Mouse (Mus musculus) layer of hippocampus, postnatal 10 days (tissue): ENCODE measurements around the gene Vmn1r175. TPM values are rescaled to one million over a fixed set of nuclear protein-coding genes. Genes with fewer than 3 reads are reported as not detected.
"Not testable (repeated sequence)": the region's sequence is repeated elsewhere in the genome, so short reads cannot be mapped to it uniquely, and the experiment has no call there.

Source experiments
- DNase-seq, 2 experiments: peaks; one replicate each; pipeline ENCODE4 v3.0.0; 2021; ENCODE audit warnings: low spot score in 2 of 2
- long read RNA-seq: library from polyadenylated mRNA; stranded (forward); transcript quantifications from one replicate; pipeline ENCODE4 v2.0.0, GENCODE M21; 2023
- total RNA-seq, 2 experiments: library from RNA; stranded (reverse); gene quantifications; 2 replicates each; pipeline ENCODE4 v1.2.3; 2021

Gene Vmn1r175
- total RNA-seq: not detected
- long read RNA-seq: 0 reads

GRCm38 (mm10) chr7:23810543-23810942 lies at the start of gene Vmn1r175:
Gene Vmn1r175, minus strand, starts transcription at chr7:23810643.
- DNase-seq: not testable (repeated sequence)

GRCm38 (mm10) chr7:23837272-23837671 lies 26.8 kb upstream of the Vmn1r175 start, which contains the start of gene Vmn1r176:
Gene Vmn1r176, minus strand, starts transcription at chr7:23837372.
- not testable (repeated sequence) for DNase-seq

GRCm38 (mm10) chr7:23784526-23784925 lies 25.9 kb downstream of the Vmn1r175 start:
- DNase-seq: no peak

Other genes with a start within 250 kb of the Vmn1r175 start
- gene Vmn1r169, start 235.1 kb downstream of the Vmn1r175 start, total RNA-seq: not detected
- not detected for gene Vmn1r170, start 204.5 kb downstream of the Vmn1r175 start, total RNA-seq
- not detected for gene Vmn1r171, start 179.9 kb downstream of the Vmn1r175 start, total RNA-seq
- not detected for gene Vmn1r172, start 152.3 kb downstream of the Vmn1r175 start, total RNA-seq
- gene Vmn1r173, start 109.9 kb downstream of the Vmn1r175 start, total RNA-seq: not detected
- not detected for gene Vmn1r174, start 58.4 kb downstream of the Vmn1r175 start, total RNA-seq
- gene Vmn1r176, start 26.7 kb upstream of the Vmn1r175 start, total RNA-seq: not detected
- gene Vmn1r177, start 55.8 kb upstream of the Vmn1r175 start, total RNA-seq: not detected
- not detected for gene Vmn1r178, start 81.4 kb upstream of the Vmn1r175 start, total RNA-seq
- not detected for gene Vmn1r179, start 116.3 kb upstream of the Vmn1r175 start, total RNA-seq
- not detected for gene Vmn1r180, start 140.0 kb upstream of the Vmn1r175 start, total RNA-seq
- gene Vmn1r181, start 164.0 kb upstream of the Vmn1r175 start, total RNA-seq: not detected
- not detected for gene V1rd19, start 191.0 kb upstream of the Vmn1r175 start, total RNA-seq
- gene Vmn1r183, start 242.6 kb upstream of the Vmn1r175 start, total RNA-seq: not detected